Mouse (Mus musculus) layer of hippocampus, adult 2 months (tissue): ENCODE results near the gene Cyp2c23. TPM values are rescaled to one million over a fixed set of nuclear protein-coding genes. Genes with fewer than 3 reads are reported as not detected.

ENCODE experiments used
- DNase-seq, 2 experiments: peaks; one replicate each; pipeline ENCODE4 v3.0.0; 2022; ENCODE audit warnings: low spot score in 2 of 2
- H3K27ac ChIP-seq: fragments of 200-600 bp; 2 replicates; pipeline ENCODE4 v1.8.1; 2022
- H3K4me3 ChIP-seq: fragments of 200-600 bp; 2 replicates; pipeline ENCODE4 v1.8.1; 2022; ENCODE audit warnings: mild to moderate bottlenecking
- CTCF ChIP-seq: fragments of 200-600 bp; conservative IDR thresholded peaks from 2 replicates; pipeline ENCODE4 v1.8.1; 2022; ENCODE audit warnings: antibody characterized with exemption, mild to moderate bottlenecking, moderate library complexity
- total RNA-seq, 2 experiments: library from RNA; stranded (reverse); gene quantifications; 2 replicates each; pipeline ENCODE4 v1.2.3; 2021

Gene Cyp2c23
- total RNA-seq, 2 experiments from 2014 or later, result not detected

GRCm38 (mm10) chr19:43976661-43977060 is 52.3 kb downstream of the Cyp2c23 start:
- Histone ChIP-seq H3K27ac (no peak overlapping the region), H3K4me3 (no peak overlapping the region)
- DNase-seq, result no peak
- no peak for TF ChIP-seq CTCF

GRCm38 (mm10) chr19:43974221-43974620 is 54.8 kb downstream of the Cyp2c23 start:
- H3K4me3 ChIP-seq, result no peak overlapping the region
- no peak for DNase-seq
- no peak overlapping the region for H3K27ac ChIP-seq
- no peak for TF ChIP-seq CTCF

DNA sequence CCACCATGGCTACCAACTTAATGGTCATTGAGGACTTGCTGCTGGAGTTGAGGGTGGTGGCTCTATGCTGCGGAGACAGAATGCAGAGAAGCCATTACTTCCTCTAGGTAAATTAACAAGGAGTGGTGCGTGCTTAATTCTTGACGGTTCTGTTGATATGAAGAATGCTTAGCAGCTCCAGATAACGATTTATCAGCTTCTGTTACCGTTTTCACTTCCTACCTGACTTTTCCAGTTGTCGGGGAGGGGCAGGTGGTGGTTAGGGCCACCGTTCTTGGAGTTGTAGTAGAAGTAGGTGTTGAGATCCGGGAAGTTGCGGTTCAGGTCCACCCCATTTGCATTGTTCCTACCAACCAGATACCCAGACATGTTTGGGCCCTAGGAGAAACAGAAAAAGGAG is 55.3 kb downstream of the Cyp2c23 start:
- no peak for TF ChIP-seq CTCF
- Histone ChIP-seq H3K4me3 (no peak overlapping the region), H3K27ac (no peak overlapping the region)
- DNase-seq, result no peak

DNA sequence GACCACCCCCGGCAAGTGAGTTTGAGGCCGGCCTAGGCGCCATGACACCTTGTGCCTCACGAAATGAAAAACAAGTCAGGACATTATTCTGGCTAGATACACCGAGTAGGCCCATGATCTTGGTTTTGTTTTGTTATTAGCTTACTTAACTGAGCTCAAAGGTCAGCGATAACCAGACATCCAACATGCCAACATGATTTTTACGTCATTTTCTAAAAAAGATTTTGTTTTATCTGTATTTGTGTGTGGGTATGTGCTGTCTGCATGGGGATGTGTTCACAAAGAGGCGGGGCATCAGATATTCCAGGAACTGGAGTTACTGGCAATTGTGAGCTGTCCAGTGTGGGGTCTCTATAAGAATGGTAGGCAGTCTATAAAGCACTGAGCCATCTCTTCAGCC is 56.9 kb downstream of the Cyp2c23 start:
- Histone ChIP-seq H3K27ac (no peak overlapping the region), H3K4me3 (no peak overlapping the region)
- TF ChIP-seq CTCF, result no peak
- DNase-seq, result no peak

DNA sequence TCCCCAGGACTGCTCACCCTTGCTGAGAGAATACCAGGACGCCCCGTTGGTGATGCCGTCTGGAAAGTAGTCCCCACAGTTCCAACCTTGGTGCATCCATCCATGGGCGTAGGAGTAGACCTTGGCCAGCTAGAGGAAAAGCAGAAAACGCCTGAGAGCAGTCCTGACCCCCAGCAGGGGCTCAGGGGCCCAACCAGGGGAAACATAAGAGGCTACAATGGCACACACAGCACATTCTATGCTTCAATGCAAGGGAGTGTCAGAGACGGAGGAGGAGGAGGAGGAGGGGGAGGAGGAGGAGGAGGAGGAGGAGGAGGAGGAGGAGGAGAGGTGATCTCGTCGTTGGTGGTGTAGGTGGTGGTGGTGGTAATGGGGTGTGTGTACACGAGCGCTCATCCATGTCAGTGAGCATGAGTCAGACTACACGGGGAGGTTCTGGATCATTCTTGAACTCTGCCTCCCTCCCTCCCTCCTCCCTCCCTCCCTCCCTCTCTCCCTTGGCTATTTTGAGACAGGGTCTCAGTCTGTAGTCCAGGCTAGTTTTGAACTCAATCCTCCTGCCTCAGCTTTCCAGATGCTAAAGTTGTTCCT is 60.5 kb downstream of the Cyp2c23 start:
- DNase-seq, result no peak
- Histone ChIP-seq H3K27ac (no peak overlapping the region), H3K4me3 (no peak overlapping the region)
- no peak for TF ChIP-seq CTCF

DNA sequence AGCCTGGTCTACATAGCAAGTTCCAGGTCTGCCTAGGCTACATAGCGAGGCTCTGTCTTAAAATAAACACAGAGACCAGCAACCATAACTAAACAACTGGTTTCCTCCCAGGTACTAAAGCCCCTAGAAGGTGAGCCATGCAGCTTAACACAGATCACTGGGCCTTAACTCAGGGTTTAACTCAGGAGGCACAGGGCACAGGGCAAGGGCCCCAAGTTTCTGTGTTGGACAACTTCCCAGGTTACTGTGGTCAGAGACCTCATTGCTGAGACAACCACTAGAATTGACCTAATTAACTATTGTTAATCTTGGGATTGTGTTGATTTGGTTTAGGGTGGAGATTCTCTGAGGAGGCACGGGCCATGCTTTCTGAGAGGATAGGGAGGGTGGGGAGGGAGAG is 62.5 kb downstream of the Cyp2c23 start:
- H3K27ac ChIP-seq, result no peak overlapping the region
- H3K4me3 ChIP-seq, result no peak overlapping the region
- no peak for TF ChIP-seq CTCF
- no peak for DNase-seq

DNA sequence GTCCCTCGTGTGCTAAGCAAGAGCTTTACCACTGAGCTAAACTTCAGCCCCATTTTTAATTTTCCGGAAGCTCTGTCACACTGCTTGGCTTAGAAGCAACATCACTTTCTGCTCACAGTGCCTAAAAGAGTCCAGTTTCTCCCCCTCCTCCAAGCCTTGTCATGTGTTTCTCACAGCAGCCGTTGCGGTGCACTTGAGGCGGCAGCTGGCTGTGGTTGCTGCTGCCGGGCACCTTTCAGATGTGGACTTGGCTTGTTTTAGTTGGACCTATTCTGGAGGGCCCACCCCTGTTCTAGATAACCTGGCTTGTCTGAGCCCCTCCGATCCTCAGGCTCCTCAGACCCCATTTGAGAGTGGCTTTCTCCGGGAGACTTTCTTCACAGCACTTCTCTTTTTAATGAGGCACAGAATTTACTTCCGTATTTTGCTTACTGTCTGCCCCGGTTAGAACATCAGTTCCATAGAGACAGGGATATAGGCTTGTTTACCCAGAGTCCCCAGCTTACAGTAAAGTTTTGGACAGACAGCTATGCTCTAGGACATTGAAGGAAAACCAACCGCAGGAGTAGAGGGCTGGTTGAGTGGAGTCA is 63.4 kb downstream of the Cyp2c23 start:
- TF ChIP-seq CTCF, result no peak

GRCm38 (mm10) chr19:43962795-43963194 is 66.2 kb downstream of the Cyp2c23 start:
- DNase-seq, result no peak
- TF ChIP-seq CTCF, result no peak
- H3K4me3 ChIP-seq, result no peak overlapping the region
- no peak overlapping the region for H3K27ac ChIP-seq

More for the DNA sequence above, 63.4 kb downstream of the Cyp2c23 start:
- DNase-seq, result no peak
- 0 out of 2 replicates have a peak overlapping the region, but pooled peaks have one; percentile 28 for H3K27ac ChIP-seq
- no peak overlapping the region for H3K4me3 ChIP-seq

DNA sequence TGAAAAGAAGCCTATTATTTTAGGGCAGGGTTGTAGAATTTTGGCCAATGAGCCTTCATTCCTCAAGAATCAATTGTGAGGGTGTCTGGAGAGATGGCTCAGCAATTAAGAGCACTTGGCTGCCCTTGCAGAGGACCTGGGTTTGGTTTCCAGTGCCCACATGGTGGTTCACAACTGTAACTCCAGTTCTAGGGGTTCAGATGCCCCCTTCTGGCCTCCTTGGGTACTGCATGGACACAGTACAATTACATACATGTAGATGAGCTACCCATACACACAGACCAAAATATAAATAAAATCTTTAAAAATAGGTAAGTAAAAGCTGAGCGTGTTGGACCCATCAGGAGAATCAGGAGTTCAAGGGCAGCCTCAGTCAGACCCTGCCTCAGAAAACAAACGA is 67.8 kb downstream of the Cyp2c23 start:
- Histone ChIP-seq H3K27ac (no peak overlapping the region), H3K4me3 (no peak overlapping the region)
- peak; percentile 64 for TF ChIP-seq CTCF
- no peak for DNase-seq

GRCm38 (mm10) chr19:43960014-43960413 is 69.0 kb downstream of the Cyp2c23 start:
- no peak for DNase-seq
- no peak overlapping the region for H3K4me3 ChIP-seq
- TF ChIP-seq CTCF, result no peak
- no peak overlapping the region for H3K27ac ChIP-seq

- peak; percentile 52 to 81 for DNase-seq
- H3K4me3 ChIP-seq, result no peak overlapping the region
- peak; percentile 92 for TF ChIP-seq CTCF
Observed at GRCm38 (mm10) chr19:43959162-43959561, 69.8 kb downstream of the Cyp2c23 start.

DNA sequence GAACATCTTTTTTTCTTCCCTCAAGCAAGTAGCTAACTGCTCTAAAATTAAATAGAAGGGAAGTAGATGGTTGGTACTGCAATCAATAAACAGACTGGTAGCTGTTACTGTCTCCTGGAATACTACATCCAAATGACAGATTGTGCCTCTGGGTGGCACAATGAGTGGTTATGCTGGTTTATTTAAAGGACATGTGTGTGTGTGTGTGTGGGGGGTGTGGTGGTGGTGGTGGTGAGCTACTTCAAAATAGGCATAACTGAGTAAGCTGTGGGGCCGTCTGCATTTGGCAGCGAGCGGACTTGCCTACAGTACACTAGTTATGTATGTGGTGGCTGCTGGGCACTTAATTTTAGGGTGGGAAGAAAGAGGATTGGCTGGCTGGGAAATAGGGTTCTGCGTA is 71.1 kb downstream of the Cyp2c23 start:
- DNase-seq, result peak; percentile 45 to 82
- TF ChIP-seq CTCF, result 0 out of 2 replicates have a peak, but pooled peaks have one; percentile 5
- H3K27ac ChIP-seq, result peak overlapping the region; percentile 67
- H3K4me3 ChIP-seq, result no peak overlapping the region

More at GRCm38 (mm10) chr19:43959162-43959561, 69.8 kb downstream of the Cyp2c23 start:
- no peak overlapping the region for H3K27ac ChIP-seq

GRCm38 (mm10) chr19:43957402-43957801 is 71.6 kb downstream of the Cyp2c23 start:
- H3K27ac ChIP-seq, result peak overlapping the region; percentile 67
- DNase-seq, result no peak

GRCm38 (mm10) chr19:43955266-43955665 is 73.7 kb downstream of the Cyp2c23 start:
- no peak for TF ChIP-seq CTCF
- DNase-seq, result no peak
- Histone ChIP-seq H3K4me3 (no peak overlapping the region), H3K27ac (no peak overlapping the region)

More at GRCm38 (mm10) chr19:43957402-43957801, 71.6 kb downstream of the Cyp2c23 start:
- no peak for TF ChIP-seq CTCF
- no peak overlapping the region for H3K4me3 ChIP-seq

Other genes starting within 250 kb of the Cyp2c23 start
- not detected for gene Abcc2, start 247.0 kb downstream of the Cyp2c23 start, total RNA-seq
- 1 to 10 TPM; 9.2 to 9.3 TPM for gene Dnmbp, start 89.0 kb downstream of the Cyp2c23 start, total RNA-seq
- gene Cpn1, start 42.7 kb downstream of the Cyp2c23 start, total RNA-seq, result under 1 TPM in 1 of 2 experiments, not detected in 1; 0.36 TPM
- 10 to 100 TPM; 17.8 to 20.4 TPM for gene Erlin1, start 40.6 kb upstream of the Cyp2c23 start, total RNA-seq
- 10 to 100 TPM; 47.1 to 58.0 TPM for gene Chuk, start 78.3 kb upstream of the Cyp2c23 start, total RNA-seq
- 10 to 100 TPM; 18.0 to 19.4 TPM for gene Cwf19l1, start 106.7 kb upstream of the Cyp2c23 start, total RNA-seq
- gene Bloc1s2, start 117.2 kb upstream of the Cyp2c23 start, total RNA-seq, result 10 to 100 TPM; 58.3 to 60.8 TPM
- under 1 TPM; 0.15 to 0.31 TPM for gene Pkd2l1, start 163.2 kb upstream of the Cyp2c23 start, total RNA-seq
- gene Scd3, start 174.1 kb upstream of the Cyp2c23 start, total RNA-seq, result 1 to 10 TPM; 1.6 to 2.2 TPM